Mouse (Mus musculus) gastrocnemius, postnatal 4 days (tissue): Measurements from ENCODE around the gene Tom1l2. TPM values are rescaled to one million over a fixed set of nuclear protein-coding genes. Genes with fewer than 3 reads are reported as not detected.

Source experiments
- DNase-seq, 2 experiments: peaks; one replicate each; pipeline ENCODE4 v3.0.0; 2021 to 2022; ENCODE audit warnings: low spot score in 2 of 2, mixed read lengths in 2 of 2
- total RNA-seq, 2 experiments: library from RNA; stranded (reverse); gene quantifications; 2 replicates each; pipeline ENCODE4 v1.2.3; 2021

The Tom1l2 gene
- total RNA-seq, 2 experiments from 2014 or later: 37.4 to 45.6 TPM

DNA sequence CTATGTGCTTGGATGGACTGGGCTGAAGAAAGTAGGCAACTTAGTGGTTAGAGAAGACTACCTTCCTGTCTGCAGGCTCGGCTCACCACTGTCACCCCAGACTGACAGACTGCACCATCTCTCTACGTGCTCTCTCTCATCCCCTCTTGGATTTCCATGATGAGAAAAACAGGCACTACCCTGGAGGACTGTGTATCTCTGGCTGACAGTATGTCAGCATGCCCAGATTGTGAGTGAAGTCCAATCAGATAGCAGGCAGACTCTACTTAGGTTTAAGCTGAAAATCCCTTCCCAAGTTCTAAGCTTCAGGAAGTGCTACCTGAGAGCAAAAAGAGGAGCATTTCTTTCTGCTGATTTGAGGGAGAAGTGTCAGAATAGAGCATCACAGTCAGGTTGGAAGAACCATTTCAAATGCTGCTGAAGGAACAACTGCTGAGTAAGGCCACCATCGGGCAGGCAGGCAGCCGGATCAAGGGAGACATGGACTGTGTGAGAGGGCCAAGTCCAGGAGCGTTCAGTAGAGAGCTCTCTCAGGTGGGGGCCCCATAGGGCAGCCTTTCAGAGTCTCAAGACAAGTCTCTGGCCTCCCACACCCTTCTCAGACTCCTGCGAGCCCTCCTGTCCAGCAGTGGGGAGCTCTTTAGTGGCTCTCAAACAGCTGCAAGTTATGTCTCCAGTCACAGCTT, 76.2 kb downstream of the Tom1l2 start:
- DNase-seq: no peak

- DNase-seq: no peak
Measured at GRCm38 (mm10) chr11:60273273-60273805, 79.4 kb downstream of the Tom1l2 start.

GRCm38 (mm10) chr11:60268563-60268962, 84.1 kb downstream of the Tom1l2 start:
- no peak for DNase-seq

DNA sequence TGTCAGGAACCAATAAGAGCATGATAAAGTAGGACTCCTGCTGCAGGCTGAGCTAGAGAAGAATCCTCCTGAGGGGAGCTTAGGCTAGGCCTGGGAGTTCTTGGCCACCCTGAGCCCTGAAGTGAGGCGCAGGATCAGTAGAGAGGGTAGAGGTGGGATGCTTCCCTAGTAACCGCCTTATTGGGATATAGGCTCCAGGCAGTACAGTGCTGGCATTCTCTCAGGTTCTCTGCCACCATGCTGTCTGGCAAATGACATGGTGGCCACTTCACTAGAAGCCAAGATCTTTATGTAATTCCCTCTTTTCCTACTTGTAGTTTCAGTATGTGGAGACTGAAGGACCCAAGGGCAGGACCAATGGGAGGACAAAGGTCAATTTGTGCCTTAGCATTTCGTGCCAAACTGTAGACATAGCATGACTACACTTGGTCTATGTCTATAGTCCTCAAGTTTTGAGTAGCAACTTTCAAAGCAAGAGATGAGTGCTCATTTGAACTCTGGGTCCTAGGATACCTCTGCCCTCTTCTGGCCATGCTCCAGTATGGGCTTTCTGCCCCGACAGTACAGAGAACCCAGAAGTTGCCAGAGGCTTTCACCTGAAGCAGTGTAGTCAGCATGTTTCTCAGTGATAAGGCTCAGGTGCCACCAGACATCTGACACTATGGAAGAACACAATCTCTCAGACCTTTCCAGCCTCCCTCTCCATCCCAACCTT, 87.3 kb downstream of the Tom1l2 start:
- DNase-seq: no peak

DNA sequence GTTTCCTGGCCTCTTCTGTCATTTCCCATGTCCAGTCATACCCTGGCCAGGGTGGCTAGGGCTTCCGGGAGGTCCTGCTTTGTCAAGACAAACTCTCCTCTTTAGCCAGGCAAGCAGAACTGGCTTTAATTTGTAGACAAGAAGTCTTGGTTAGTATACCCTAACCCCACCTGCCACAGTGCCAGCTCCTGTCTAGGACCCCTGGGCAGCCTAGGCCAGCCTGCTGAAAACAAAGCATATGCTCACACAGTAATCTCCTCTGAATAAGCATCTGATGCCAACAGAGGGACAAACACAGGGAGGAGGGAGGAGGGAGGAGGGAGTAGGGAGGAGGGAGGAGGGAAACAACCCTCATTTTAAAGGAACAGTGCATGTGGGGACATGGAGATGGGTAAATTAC, 88.1 kb downstream of the Tom1l2 start:
- no peak for DNase-seq

DNA sequence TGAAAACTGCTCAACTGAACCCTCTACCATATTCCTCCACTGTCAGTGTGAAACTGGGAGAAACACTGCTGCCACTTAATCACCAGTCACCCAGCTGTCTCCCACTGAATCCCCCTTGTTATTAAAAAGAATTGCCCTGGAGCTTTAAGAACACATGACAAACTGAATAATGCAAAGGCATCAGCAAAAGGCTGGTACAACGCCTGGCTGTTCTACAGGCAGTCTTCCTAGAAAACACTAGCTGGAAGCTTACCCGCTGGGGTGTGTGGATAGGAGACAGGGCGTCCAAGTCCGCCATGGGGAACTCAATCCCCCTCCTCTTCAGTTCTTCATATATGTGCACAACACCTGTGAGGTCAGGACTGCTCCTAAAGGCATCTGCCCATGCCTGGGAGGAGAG, 90.3 kb downstream of the Tom1l2 start:
- DNase-seq: no peak

GRCm38 (mm10) chr11:60260743-60261142, 92.0 kb downstream of the Tom1l2 start:
- DNase-seq: no peak

DNA sequence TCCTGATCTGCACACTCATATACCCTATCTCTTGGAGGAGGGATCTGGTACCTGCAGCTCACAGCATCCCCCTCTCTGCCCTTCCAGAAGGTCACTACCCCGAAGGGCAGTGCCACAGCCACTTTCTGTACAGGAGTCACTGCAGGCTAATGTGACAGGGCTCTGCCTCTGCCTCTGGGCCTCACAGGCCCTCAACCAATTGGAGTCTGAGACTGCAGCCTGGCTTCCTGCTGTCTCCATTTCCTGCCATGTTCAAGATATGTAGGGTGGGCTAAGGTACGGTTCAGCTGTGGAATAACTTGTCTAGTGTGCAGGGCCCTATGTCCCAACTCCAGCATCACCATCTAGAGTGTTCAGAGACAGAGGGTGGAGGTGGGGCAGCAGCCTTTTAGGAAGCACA, 95.0 kb downstream of the Tom1l2 start:
- no peak for DNase-seq

DNA sequence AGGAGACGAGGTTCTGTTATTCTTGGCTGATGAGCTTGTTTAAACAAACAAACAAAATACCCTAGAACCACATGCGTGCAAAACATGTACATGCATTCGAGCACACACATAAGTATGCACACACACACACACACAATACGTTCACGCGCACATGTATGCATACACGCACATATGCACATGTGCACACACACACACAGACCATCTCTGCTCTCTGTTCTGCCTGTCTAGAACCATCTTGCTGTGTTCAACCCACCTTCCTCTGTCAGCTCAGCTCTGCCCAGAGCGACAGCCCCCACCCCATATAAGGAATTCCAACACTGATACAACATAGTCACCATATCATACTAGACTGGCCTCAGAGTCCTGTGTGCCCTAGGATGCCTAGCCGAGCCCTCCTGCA, 96.0 kb downstream of the Tom1l2 start:
- no peak for DNase-seq

- no peak for DNase-seq
Measured at GRCm38 (mm10) chr11:60256176-60256681, 96.5 kb downstream of the Tom1l2 start.

DNA sequence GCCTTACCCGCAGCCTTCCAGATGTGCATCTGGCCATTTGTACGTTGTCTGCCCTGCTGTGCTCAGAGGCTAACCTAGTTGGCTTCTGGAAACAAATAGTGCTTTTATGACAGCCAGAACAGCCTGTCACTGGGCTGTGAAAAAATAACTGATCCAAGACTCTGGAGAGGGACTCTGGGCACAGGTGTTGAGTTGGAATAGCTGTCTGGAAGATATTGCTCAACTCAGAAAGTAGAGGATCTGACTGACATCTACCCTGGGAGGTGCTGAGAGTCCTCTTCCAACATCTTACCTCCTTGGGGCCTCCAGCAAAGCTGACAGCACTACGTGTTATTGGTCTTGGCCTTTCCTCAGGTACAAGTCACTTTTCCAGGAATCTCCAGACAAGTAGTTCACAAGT, 97.1 kb downstream of the Tom1l2 start:
- no peak for DNase-seq

- DNase-seq: no peak
Measured at GRCm38 (mm10) chr11:60255181-60255580, 97.5 kb downstream of the Tom1l2 start.

DNA sequence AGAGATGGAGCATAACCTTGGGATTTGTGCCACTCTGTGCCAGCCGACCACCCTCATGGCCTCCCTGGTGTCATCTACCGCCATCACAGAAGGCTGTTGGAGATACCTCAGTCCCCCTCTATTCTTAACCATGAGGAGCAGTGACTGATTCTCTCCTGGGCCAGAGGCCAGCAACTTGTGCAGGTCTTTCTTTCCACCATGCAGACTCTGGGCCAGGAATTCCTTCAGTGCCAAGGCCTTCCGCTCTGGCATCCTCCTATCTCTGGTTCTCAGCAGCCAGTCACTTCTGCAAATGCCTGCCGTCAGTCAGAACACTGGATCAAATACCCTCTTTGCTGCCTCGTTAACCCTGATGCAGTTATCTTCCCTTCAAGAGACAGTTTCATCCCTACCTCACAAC, 98.4 kb downstream of the Tom1l2 start:
- no peak for DNase-seq

DNA sequence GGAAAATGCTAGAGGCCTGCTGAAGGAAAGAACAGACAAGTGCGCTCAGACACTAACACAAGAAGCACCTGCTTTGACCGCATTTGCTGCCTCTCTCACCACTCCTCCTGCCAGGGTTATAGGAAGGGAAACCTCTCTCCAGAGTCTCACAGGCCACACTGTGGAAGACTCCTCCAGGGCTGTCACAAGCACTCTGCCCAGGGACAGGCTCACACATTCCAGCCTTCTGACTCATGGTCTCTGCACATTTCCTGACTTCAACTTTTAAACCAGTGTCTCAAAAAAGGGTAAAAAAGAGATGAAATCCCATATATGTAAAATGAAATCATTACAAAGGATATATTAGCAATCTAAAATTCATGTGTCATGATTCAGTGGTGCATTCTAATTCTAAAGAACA, 99.2 kb downstream of the Tom1l2 start:
- DNase-seq: no peak

- peak in 1 of 2 experiments; percentile 40 for DNase-seq
Measured at GRCm38 (mm10) chr11:60250971-60251643, 101.6 kb downstream of the Tom1l2 start.

DNA sequence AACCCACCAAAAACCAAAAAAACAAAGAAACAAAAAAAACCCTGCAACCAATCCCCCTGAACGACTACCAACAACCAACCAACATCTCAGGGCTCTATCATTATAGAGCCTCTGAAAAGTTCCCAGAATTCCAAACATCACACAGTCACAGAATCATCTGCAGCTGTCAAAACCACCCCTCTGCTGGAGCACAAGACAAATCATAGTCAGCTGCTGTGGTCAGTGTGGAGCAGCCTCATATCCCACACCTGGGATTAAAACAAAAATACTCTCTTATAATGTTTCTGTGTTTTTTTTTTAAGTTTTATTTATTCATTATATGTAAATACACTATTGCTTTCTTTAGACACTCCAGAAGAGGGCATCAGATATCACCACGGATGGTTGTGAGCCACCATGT, 102.8 kb downstream of the Tom1l2 start:
- no peak for DNase-seq

DNA sequence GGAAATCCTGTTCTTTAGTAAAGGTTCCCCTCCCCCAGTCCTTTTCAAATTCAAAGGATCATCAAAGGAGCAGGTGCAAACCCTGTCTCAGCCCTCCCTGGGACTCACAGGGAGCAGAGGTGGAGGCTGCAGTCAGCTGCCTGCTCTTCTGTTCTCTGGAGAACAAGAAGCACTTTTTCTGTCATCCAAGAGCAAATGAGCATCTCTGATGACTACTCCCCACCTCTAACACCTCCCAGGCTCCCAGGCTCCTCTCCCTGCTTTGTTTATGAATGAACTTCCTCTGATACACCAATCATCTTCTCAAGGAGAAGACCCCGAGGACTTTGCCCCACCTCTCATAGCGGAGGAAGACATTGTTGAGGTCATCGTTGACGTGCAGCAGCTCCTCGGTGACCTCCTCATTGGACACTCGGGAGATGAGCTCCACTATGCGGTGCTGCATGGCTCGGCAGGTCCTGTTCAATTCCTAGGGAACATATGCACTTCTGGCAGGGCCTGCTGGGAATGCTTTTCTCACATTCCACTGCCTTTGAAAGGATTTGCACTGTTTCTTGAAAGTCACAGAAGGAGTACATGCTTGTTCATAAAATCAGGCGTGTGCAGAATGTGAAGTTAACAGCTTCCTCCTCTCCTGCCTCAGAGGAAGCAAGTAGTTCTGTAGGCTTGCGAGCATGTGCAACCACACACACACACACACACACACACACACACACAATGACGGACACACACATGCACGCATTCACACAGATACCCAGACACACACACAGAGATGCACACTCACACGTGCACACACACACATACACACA, 103.9 kb downstream of the Tom1l2 start:
- no peak for DNase-seq

- no peak for DNase-seq
Measured at GRCm38 (mm10) chr11:60247753-60248550, 104.8 kb downstream of the Tom1l2 start.

DNA sequence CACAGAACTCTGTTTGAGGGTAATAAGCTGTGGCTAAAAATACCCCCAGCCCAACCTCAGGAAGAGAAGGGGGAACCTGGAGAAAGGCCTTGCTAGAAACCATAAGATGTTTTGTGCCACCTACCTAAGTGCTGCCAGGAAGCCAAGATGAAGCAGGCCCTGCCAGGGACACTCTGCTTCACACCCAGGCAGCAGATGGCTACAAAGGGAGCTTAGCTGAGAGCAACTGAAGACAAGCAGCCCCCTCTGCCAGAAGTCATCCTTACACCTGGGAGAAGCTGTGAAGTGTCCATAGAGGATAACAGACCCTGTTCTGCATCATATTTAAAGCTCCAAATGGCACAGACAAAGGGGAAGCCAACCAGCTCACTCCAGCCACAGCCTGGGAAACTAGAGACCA, 106.6 kb downstream of the Tom1l2 start:
- no peak for DNase-seq

- no peak for DNase-seq
Measured at GRCm38 (mm10) chr11:60244503-60245143, 108.1 kb downstream of the Tom1l2 start.
